Mouse (Mus musculus) megakaryocyte progenitor cell, adult 5-6 weeks (primary cell): Measurements from ENCODE around the gene Cyth3. TPM values are rescaled to one million over a fixed set of nuclear protein-coding genes. Genes with fewer than 3 reads are reported as not detected.

Source experiments
- ATAC-seq: replicated peaks from 2 replicates; pipeline ENCODE4 v1.8.0; 2016; ENCODE audit warnings: mild to moderate bottlenecking, moderate TSS enrichment, inconsistent platforms; ENCODE audit not compliant: poor library complexity
- total RNA-seq, 2 experiments: library from RNA; stranded (forward) in 1 of 2; stranded (reverse) in 1 of 2; fragments of 157-497, 149-512 nt in 1 of 2; fragments of 200-1000 nt in 1 of 2; gene quantifications; 2 replicates each; pipeline versions ENCODE4 v1.2.3 to v1.2.4; 2015 to 2017

The Cyth3 gene
- total RNA-seq, 2 experiments from 2014 or later, result 8.8 to 15.7 TPM

- no peak for ATAC-seq
Measured at GRCm38 (mm10) chr5:143633877-143634276, 11.6 kb downstream of the Cyth3 start.

GRCm38 (mm10) chr5:143634550-143635112 is 12.4 kb downstream of the Cyth3 start:
- no peak for ATAC-seq

- ATAC-seq, result no peak
Measured at GRCm38 (mm10) chr5:143635358-143635757, 13.1 kb downstream of the Cyth3 start.

DNA sequence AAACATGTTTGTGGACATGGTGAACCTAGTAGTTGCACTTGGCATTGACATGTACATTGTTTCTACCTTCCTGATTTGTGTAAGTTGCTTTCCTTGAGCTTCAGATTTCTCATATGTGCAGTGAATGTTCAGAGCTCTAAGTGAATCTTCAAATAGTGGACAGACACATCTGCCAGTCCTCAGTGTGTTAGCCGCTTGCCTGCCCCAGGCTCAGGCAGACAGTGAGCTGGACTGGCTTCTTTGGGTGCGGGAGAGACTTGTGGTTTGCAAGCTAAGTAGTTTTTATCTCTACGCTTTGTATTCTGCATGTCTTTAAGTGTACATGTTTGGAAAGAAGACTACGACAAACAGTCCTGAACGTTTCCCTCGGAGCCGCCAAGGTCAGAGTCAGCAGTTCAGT is 13.9 kb downstream of the Cyth3 start:
- no peak for ATAC-seq

- ATAC-seq, result no peak
Measured at GRCm38 (mm10) chr5:143637832-143638420, 15.7 kb downstream of the Cyth3 start.

- peak; percentile 32 for ATAC-seq
Measured at GRCm38 (mm10) chr5:143638516-143639270, 16.4 kb downstream of the Cyth3 start.

GRCm38 (mm10) chr5:143639329-143639728 is 17.1 kb downstream of the Cyth3 start:
- ATAC-seq, result peak; percentile 13; the same call in 1 of the 2 replicates

GRCm38 (mm10) chr5:143639810-143640209 is 17.6 kb downstream of the Cyth3 start:
- peak; percentile 90 for ATAC-seq

DNA sequence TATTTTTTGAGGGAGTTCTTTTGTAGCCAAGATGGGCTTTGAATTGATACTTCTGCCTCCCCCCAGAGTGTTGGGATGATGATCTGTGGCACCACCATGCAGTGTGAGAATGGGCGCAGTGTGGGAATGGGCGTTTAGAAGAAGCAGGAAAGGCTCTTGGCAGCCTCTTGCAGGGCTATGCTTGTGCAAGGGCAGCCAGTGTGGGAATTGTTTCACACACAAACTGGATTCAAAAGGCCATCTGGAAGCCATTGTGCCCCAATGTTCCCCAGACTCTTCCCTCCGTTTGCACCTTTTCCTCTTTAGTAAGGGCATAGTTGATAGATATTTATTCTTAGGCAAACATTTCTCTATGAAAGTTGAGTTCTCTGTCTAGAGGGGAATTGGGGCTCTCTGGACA is 19.3 kb downstream of the Cyth3 start:
- no peak for ATAC-seq

DNA sequence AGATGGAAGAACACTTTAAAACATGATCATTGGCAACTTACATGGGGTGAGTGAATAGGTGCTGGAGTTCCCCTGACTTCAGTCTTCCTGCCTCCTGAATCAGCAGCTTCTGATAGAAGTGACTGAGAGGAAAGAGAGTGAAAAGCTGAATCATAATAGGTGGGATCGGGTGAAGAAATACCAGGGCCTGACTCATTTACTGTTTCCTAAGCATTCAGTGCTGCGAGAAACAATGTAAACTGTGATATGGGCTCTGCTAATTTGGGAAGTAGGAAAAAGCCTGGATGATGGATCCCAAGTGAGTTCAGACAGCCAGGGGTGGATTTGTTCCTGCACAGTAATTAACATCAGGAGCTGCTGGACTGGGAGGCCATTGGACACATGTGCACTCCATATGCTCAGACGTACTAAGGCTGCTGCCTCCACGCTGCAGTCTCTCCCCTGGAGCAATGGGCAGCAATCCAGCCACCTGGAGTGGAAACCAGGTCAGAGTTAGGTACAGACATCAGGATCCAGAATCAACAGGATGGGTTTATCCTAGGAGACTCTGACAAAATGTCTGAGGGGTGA is 20.1 kb downstream of the Cyth3 start:
- ATAC-seq, result no peak

DNA sequence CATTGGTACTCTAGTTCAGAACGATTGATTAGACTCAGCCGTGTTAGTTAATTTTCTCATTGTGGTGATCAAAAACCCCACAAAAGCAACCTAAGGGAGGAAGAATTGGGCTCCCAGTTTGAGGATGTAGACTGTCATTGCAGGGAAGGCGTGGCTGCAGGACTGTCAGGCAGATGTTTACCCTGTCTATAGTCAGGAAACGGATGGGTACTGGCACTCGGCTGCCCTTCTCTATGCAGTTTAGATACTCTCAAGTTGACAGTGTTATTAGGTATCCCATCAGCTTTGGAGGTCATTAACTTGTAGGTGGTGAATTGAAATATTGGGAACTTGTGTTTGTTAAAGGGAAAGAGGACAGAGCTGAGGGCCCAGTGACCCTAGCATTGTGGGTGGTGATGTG is 23.7 kb downstream of the Cyth3 start:
- ATAC-seq, result peak; percentile 35; the same call in 1 of the 2 replicates

DNA sequence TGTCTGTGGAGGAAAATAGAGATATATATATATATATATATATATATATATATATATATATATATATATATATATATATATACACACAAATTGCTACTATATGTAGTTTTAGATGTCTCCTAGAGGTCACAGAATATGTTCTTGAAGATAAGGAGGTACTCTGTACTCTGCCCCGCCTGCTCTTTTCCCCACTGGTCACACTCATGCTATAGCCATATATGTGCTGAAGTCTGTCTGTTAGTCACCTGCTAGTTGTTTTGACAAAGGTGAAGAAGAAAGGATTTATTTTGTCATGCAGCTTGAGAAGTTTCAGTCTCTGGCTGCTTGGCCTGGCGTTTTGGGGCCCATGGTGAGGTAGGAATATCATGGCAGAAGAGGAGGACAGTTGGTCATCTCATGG is 25.2 kb downstream of the Cyth3 start:
- ATAC-seq, result peak; percentile 53

- peak; percentile 62 for ATAC-seq
Measured at GRCm38 (mm10) chr5:143648058-143648457, 25.8 kb downstream of the Cyth3 start.

- ATAC-seq, result no peak
Measured at GRCm38 (mm10) chr5:143649168-143649567, 26.9 kb downstream of the Cyth3 start.

GRCm38 (mm10) chr5:143651855-143652631 is 29.8 kb downstream of the Cyth3 start:
- no peak for ATAC-seq

GRCm38 (mm10) chr5:143653497-143653896 is 31.2 kb downstream of the Cyth3 start:
- ATAC-seq, result no peak

DNA sequence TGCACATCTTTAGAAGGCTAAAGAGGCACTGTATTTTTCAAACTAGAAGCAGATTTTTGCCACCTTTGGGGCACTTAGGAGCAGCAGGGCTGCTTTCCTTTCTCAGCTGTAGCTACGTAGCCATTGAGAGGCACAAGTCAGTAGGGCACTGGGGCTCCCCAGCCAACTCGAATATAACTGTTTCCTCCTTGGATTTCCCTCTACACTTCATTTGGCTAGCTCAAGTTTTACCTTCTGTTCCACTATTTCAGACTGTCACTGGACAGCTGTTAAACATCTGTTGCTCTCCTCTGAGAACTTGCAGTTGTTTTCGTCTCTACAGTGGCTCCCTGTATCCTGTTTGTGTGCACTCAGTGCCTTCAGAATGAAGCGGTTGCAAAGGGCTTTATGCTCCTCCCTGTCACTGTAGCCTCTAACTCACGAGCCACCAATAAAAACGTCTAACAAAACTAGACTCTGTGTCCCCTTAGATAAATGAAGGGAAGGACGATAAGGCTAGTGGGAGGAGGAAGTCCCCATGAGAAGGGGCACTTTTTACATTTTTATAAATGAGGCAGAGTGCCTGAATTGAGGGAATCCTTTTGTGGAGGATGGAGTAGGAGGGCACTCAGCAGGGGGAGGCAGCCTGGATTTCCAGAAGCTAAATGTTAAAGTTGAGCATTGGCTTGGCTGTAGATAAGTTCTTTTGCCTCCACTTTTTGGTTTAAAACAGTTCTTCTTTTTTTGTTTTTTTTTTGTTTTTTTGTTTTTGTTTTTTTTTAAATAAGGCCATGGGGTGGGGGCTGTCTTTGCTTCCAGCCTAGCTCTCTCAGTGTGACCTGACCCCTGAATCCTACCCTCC is 32.6 kb downstream of the Cyth3 start:
- ATAC-seq, result peak; percentile 82

- ATAC-seq, result peak; percentile 37
Measured at GRCm38 (mm10) chr5:143655511-143655943, 33.3 kb downstream of the Cyth3 start.

- ATAC-seq, result no peak
Measured at GRCm38 (mm10) chr5:143656708-143657245, 34.5 kb downstream of the Cyth3 start.

DNA sequence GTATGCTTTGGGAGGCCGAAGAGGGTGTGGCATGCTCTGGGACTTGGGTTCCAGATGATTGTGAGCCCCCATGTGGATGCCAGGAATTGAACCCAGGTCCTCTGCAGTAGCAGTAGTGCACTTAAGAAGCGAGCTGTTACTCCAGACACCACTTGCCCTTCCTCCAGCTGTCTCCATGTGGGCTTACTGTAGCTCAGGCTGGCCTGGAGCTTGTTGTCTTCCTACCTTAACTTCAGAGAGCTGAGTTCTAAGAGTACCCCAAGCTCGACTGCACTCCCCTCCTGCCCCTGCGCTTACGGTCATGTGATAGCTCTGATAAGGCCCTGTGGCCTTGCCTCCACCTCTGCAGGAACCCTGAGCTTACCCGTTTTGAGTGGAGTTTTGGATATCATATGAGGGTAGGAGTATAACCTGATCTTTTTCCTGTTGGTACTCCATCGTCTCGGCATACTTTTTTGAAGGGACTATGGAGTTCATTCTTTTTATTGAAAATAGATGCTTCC is 36.8 kb downstream of the Cyth3 start:
- peak; percentile 33; the same call in 1 of the 2 replicates for ATAC-seq
